Mouse (Mus musculus): Measurements from ENCODE around the gene Lrrc43. TPM values are rescaled to one million over a fixed set of nuclear protein-coding genes. Genes with fewer than 3 reads are reported as not detected.
A peak's percentile ranks its signal among the peaks of the same experiment; 100 is the strongest.

The Lrrc43 gene
- 0.60 and 0.74 TPM in 2 replicates for polyA plus RNA-seq (2015; fragmentation: Nextera tagmentation; extraction: Ambion mirVana)

GRCm38 (mm10) chr5:123489112-123489785, at the start of gene Lrrc43, which contains the start of gene Il31:
Gene Lrrc43 (plus strand): TSS chr5:123489305.
Gene Il31 (minus strand): TSS chr5:123489489.
- Histone ChIP-seq H3K9me3 (ENCODE audit: control insufficient read depth, low read length) (no peaks in the 10 kb centered on the region), H3K9ac (ENCODE audit: low read depth, low read length) (peak within 1 kb of the TSS; percentile 49; the same call in 1 of the 2 replicates), H3K36me3 (ENCODE audit: control insufficient read depth, insufficient read depth, low read length) (no peaks in the 10 kb centered on the region), H3K27ac (ENCODE audit: low read depth, low read length) (no peak within 1 kb of the TSS), H3K4me3 (ENCODE audit: low read length) (peak within 1 kb of the TSS; percentile 31), H3K4me1 (ENCODE audit: control insufficient read depth, insufficient read depth, low read depth, low read length) (peaks cover 8% of the 10 kb centered on the region), H3K4me2 (ENCODE audit: low read length) (peak within 1 kb of the TSS; percentile 64), H3K27me3 (replicated peaks; ENCODE audit: control insufficient read depth, insufficient read depth, low read length) (no peaks in the 10 kb centered on the region)
- peak; percentile 77 for ATAC-seq
- 6% methylated on average over 25 of the region's 25 CpGs for WGBS

GRCm38 (mm10) chr5:123439312-123439711, 49.8 kb upstream of the Lrrc43 start:
- WGBS, result 92% methylated on average over 1 of the region's 1 CpGs
- Histone ChIP-seq H3K27me3 (replicated peaks; ENCODE audit: control insufficient read depth, insufficient read depth, low read length) (no peaks in the 10 kb centered on the region), H3K9me3 (ENCODE audit: control insufficient read depth, low read length) (no peaks in the 10 kb centered on the region)

GRCm38 (mm10) chr5:123439941-123440340, 49.2 kb upstream of the Lrrc43 start:
- H3K4me3 ChIP-seq (ENCODE audit: low read length), result no peak overlapping the region
- H3K4me1 ChIP-seq (ENCODE audit: control insufficient read depth, insufficient read depth, low read depth, low read length), result peaks cover 7% of the 10 kb centered on the region; the same call in 1 of the 2 replicates
- no peak overlapping the region for H3K9ac ChIP-seq (ENCODE audit: low read depth, low read length)
- no peaks in the 10 kb centered on the region for H3K9me3 ChIP-seq (ENCODE audit: control insufficient read depth, low read length)
- no peak for ATAC-seq
- no peaks in the 10 kb centered on the region for H3K27me3 ChIP-seq (replicated peaks; ENCODE audit: control insufficient read depth, insufficient read depth, low read length)
- H3K27ac ChIP-seq (ENCODE audit: low read depth, low read length), result no peak overlapping the region
- 74% methylated on average over 4 of the region's 4 CpGs for WGBS
- H3K36me3 ChIP-seq (ENCODE audit: control insufficient read depth, insufficient read depth, low read length), result peaks cover 23% of the 10 kb centered on the region
- H3K4me2 ChIP-seq (ENCODE audit: low read length), result no peak overlapping the region

More at GRCm38 (mm10) chr5:123439312-123439711, 49.8 kb upstream of the Lrrc43 start:
- no peak overlapping the region for H3K4me2 ChIP-seq (ENCODE audit: low read length)
- no peak for ATAC-seq
- no peak overlapping the region for H3K4me3 ChIP-seq (ENCODE audit: low read length)
- no peak overlapping the region for H3K27ac ChIP-seq (ENCODE audit: low read depth, low read length)
- peaks cover 7% of the 10 kb centered on the region; the same call in 1 of the 2 replicates for H3K4me1 ChIP-seq (ENCODE audit: control insufficient read depth, insufficient read depth, low read depth, low read length)
- H3K36me3 ChIP-seq (ENCODE audit: control insufficient read depth, insufficient read depth, low read length), result peaks cover 20% of the 10 kb centered on the region
- H3K9ac ChIP-seq (ENCODE audit: low read depth, low read length), result no peak overlapping the region

- Histone ChIP-seq H3K4me3 (ENCODE audit: low read length) (no peak overlapping the region), H3K36me3 (ENCODE audit: control insufficient read depth, insufficient read depth, low read length) (peaks cover 26% of the 10 kb centered on the region), H3K4me2 (ENCODE audit: low read length) (no peak overlapping the region), H3K4me1 (ENCODE audit: control insufficient read depth, insufficient read depth, low read depth, low read length) (peaks cover 7% of the 10 kb centered on the region; the same call in 1 of the 2 replicates), H3K27me3 (replicated peaks; ENCODE audit: control insufficient read depth, insufficient read depth, low read length) (no peaks in the 10 kb centered on the region), H3K27ac (ENCODE audit: low read depth, low read length) (no peak overlapping the region), H3K9me3 (ENCODE audit: control insufficient read depth, low read length) (no peaks in the 10 kb centered on the region), H3K9ac (ENCODE audit: low read depth, low read length) (no peak overlapping the region)
- 64% methylated on average over 4 of the region's 4 CpGs for whole genome bisulfite sequencing
- ATAC-seq, result no peak
These were observed 48.4 kb upstream of the Lrrc43 start for GRCm38 (mm10) chr5:123440664-123441063.

- H3K9me3 ChIP-seq (ENCODE audit: control insufficient read depth, low read length), result no peaks in the 10 kb centered on the region
- no peak overlapping the region for H3K4me2 ChIP-seq (ENCODE audit: low read length)
- H3K27ac ChIP-seq (ENCODE audit: low read depth, low read length), result no peak overlapping the region
- no peaks in the 10 kb centered on the region for H3K4me1 ChIP-seq (ENCODE audit: control insufficient read depth, insufficient read depth, low read depth, low read length)
- peaks cover 38% of the 10 kb centered on the region for H3K36me3 ChIP-seq (ENCODE audit: control insufficient read depth, insufficient read depth, low read length)
- H3K4me3 ChIP-seq (ENCODE audit: low read length), result no peak overlapping the region
- H3K27me3 ChIP-seq (replicated peaks; ENCODE audit: control insufficient read depth, insufficient read depth, low read length), result no peaks in the 10 kb centered on the region
- no peak for ATAC-seq
- WGBS, result 98% methylated on average over 3 of the region's 3 CpGs
- no peak overlapping the region for H3K9ac ChIP-seq (ENCODE audit: low read depth, low read length)
These were observed 46.8 kb upstream of the Lrrc43 start for GRCm38 (mm10) chr5:123442283-123442682.

- no peaks in the 10 kb centered on the region for H3K27me3 ChIP-seq (replicated peaks; ENCODE audit: control insufficient read depth, insufficient read depth, low read length)
- H3K4me1 ChIP-seq (ENCODE audit: control insufficient read depth, insufficient read depth, low read depth, low read length), result no peaks in the 10 kb centered on the region
- H3K9me3 ChIP-seq (ENCODE audit: control insufficient read depth, low read length), result no peaks in the 10 kb centered on the region
- no peak for ATAC-seq
- no peak overlapping the region for H3K9ac ChIP-seq (ENCODE audit: low read depth, low read length)
- H3K36me3 ChIP-seq (ENCODE audit: control insufficient read depth, insufficient read depth, low read length), result peaks cover 41% of the 10 kb centered on the region
- H3K27ac ChIP-seq (ENCODE audit: low read depth, low read length), result no peak overlapping the region
- no peak overlapping the region for H3K4me2 ChIP-seq (ENCODE audit: low read length)
- no peak overlapping the region for H3K4me3 ChIP-seq (ENCODE audit: low read length)
- 46% methylated on average over 4 of the region's 4 CpGs for WGBS
These were observed 45.0 kb upstream of the Lrrc43 start for GRCm38 (mm10) chr5:123444069-123444468.

GRCm38 (mm10) chr5:123444849-123445334, 44.2 kb upstream of the Lrrc43 start:
- Histone ChIP-seq H3K27me3 (replicated peaks; ENCODE audit: control insufficient read depth, insufficient read depth, low read length) (no peaks in the 10 kb centered on the region), H3K4me1 (ENCODE audit: control insufficient read depth, insufficient read depth, low read depth, low read length) (no peaks in the 10 kb centered on the region), H3K9ac (ENCODE audit: low read depth, low read length) (no peak overlapping the region), H3K36me3 (ENCODE audit: control insufficient read depth, insufficient read depth, low read length) (peaks cover 44% of the 10 kb centered on the region), H3K4me2 (ENCODE audit: low read length) (no peak overlapping the region), H3K9me3 (ENCODE audit: control insufficient read depth, low read length) (no peaks in the 10 kb centered on the region), H3K4me3 (ENCODE audit: low read length) (no peak overlapping the region), H3K27ac (ENCODE audit: low read depth, low read length) (no peak overlapping the region)
- 85% methylated on average over 5 of the region's 5 CpGs for WGBS
- no peak for ATAC-seq

- WGBS, result 88% methylated on average over 7 of the region's 7 CpGs
- Histone ChIP-seq H3K27me3 (replicated peaks; ENCODE audit: control insufficient read depth, insufficient read depth, low read length) (no peaks in the 10 kb centered on the region), H3K4me3 (ENCODE audit: low read length) (no peak overlapping the region), H3K27ac (ENCODE audit: low read depth, low read length) (no peak overlapping the region), H3K9ac (ENCODE audit: low read depth, low read length) (no peak overlapping the region), H3K4me2 (ENCODE audit: low read length) (no peak overlapping the region), H3K9me3 (ENCODE audit: control insufficient read depth, low read length) (no peaks in the 10 kb centered on the region), H3K4me1 (ENCODE audit: control insufficient read depth, insufficient read depth, low read depth, low read length) (no peaks in the 10 kb centered on the region), H3K36me3 (ENCODE audit: control insufficient read depth, insufficient read depth, low read length) (peaks cover 50% of the 10 kb centered on the region)
- no peak for ATAC-seq
These were observed 37.2 kb upstream of the Lrrc43 start for GRCm38 (mm10) chr5:123451886-123452285.

GRCm38 (mm10) chr5:123461420-123461819, 27.7 kb upstream of the Lrrc43 start:
- WGBS, result 66% methylated on average over 5 of the region's 5 CpGs
- no peak overlapping the region for H3K4me3 ChIP-seq (ENCODE audit: low read length)
- H3K9ac ChIP-seq (ENCODE audit: low read depth, low read length), result no peak overlapping the region
- H3K9me3 ChIP-seq (ENCODE audit: control insufficient read depth, low read length), result no peaks in the 10 kb centered on the region
- H3K4me2 ChIP-seq (ENCODE audit: low read length), result no peak overlapping the region
- H3K36me3 ChIP-seq (ENCODE audit: control insufficient read depth, insufficient read depth, low read length), result peaks cover 2% of the 10 kb centered on the region; the same call in 1 of the 2 replicates
- H3K4me1 ChIP-seq (ENCODE audit: control insufficient read depth, insufficient read depth, low read depth, low read length), result no peaks in the 10 kb centered on the region
- no peak overlapping the region for H3K27ac ChIP-seq (ENCODE audit: low read depth, low read length)
- no peak for ATAC-seq
- no peaks in the 10 kb centered on the region for H3K27me3 ChIP-seq (replicated peaks; ENCODE audit: control insufficient read depth, insufficient read depth, low read length)

All from hindbrain, embryonic 16.5 days (tissue).